Mouse (Mus musculus) cerebellum, postnatal 36 days (tissue): ENCODE results near the gene Sars.

ENCODE experiments used
- DNase-seq, 2 experiments: peaks; one replicate each; pipeline ENCODE4 v3.0.0; 2021 to 2022; ENCODE audit warnings: mixed read lengths in 2 of 2

Gene Sars

GRCm38 (mm10) chr3:108386186-108386585 is 58.8 kb downstream of the Sars start:
- no peak for DNase-seq

DNA sequence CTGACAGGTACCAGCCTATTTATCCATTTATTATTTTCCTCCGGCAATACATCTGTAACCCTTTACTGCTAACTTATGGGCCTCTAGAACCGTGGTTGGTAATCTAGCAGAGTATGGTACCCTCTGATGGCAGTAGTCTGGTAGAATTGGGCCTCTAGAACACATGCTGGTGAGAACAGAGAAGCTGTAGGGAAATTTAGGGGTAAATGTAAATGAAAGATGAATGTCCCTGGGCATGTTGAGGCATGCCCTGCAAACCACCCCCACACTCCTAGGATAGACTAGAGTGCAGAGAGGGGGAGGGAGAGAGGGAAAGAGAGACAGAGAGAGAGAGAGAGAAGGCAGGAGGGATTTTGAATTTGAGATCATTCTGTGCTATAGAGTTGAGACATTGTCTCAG is 60.6 kb downstream of the Sars start:
- DNase-seq, result no peak

GRCm38 (mm10) chr3:108383485-108384354 is 61.3 kb downstream of the Sars start, which contains the start of gene Psrc1:
Gene Psrc1, plus strand, starts transcription at chr3:108383839.
- peak; percentile 71 to 76 for DNase-seq

DNA sequence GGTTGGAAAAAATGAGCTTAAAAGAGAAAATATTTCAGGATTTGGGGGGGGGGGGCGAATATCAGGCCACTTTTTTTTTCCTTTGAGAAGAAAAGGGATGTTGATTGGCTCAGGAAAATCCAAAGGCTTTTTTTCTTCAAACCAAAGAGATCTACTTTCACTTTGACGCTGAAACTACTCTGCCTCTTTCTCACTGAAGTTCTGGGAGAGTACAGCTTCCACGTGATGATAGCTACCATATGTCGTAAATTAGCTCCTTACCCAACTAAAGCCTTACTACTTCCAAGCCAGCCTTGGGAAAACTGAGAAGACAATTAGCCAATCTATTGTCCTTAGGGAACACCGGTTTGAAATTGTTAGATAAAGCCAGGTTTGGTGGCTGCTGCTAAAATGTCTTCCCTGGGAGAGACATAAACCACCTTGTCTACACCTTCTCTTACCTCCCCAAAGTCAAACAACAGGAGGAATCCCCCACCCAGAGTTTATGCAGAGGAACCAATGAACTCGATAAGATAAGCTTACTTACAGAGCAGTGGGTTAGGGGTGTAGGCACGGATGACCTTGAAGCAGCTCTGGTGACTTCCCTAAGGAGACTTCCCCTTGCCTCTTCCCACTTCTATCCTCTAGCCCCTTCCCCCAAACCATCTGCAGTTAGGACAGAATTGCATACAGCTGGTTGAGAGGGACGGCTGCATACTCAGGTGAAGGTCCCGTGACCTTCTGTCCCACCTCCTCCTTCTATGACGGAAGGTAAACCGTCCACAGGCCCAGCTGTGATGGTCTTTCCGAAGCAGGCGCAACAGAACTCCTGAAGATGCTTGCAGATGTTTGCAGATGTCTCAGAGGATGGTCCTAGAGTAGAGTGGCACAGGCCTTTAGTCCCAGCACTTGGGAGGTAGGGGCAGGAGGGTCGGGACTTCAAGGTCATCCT is 62.8 kb downstream of the Sars start:
- no peak for DNase-seq

DNA sequence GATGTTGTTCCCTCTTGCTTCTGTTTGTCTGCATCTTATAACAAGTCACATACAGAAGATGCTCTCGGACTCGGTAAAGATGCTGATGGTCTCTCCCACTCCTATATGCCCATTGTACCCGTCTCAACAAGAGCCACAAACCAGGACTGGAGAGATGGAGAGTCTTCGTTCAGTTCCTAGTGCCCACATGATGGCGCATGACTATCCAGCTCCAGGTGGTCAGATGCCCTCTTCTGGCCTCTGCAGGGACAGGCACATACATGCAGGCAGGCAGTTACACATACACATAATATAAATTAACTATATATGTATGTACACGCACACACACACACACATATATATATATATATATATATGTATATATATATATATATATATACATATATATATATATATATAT is 64.3 kb downstream of the Sars start:
- DNase-seq, result no peak

- no peak for DNase-seq
Observed at GRCm38 (mm10) chr3:108378875-108379663, 65.9 kb downstream of the Sars start.
